Mouse (Mus musculus): ENCODE results near the gene Smg5. TPM values are rescaled to one million over a fixed set of nuclear protein-coding genes. Genes with fewer than 3 reads are reported as not detected.

The Smg5 gene
- polyA plus RNA-seq, 1 experiment from 2014 or later, result 94.8 TPM

- no peak overlapping the region for H3K27ac ChIP-seq
- peaks cover 37% of the 10 kb centered on the region for H3K36me3 ChIP-seq
- whole genome bisulfite sequencing, result 47% methylated on average over 12 of the region's 12 CpGs
- H3K27me3 ChIP-seq (ENCODE audit: low read depth, poor library complexity, severe bottlenecking), result no peaks in the 10 kb centered on the region
- DNase-seq (ENCODE audit: low spot score), result no peak
- no peaks in the 10 kb centered on the region for H3K9me3 ChIP-seq (replicated peaks)
- H3K4me3 ChIP-seq, result peak overlapping the region; percentile 1; the same call in 1 of the 2 replicates
- H3K4me1 ChIP-seq, result peaks cover 32% of the 10 kb centered on the region
Observed at GRCm38 (mm10) chr3:88334029-88334658, 1.9 kb upstream of the Smg5 start.

- 43% methylated on average over 3 of the region's 3 CpGs for WGBS
- Histone ChIP-seq H3K4me3 (peak overlapping the region; percentile 79), H3K4me1 (peaks cover 32% of the 10 kb centered on the region), H3K27me3 (ENCODE audit: low read depth, poor library complexity, severe bottlenecking) (no peaks in the 10 kb centered on the region), H3K36me3 (peaks cover 29% of the 10 kb centered on the region), H3K9me3 (replicated peaks) (no peaks in the 10 kb centered on the region), H3K27ac (peak overlapping the region; percentile 96)
- DNase-seq (ENCODE audit: low spot score), result no peak
Observed at GRCm38 (mm10) chr3:88334902-88335435, 1.1 kb upstream of the Smg5 start.

GRCm38 (mm10) chr3:88335436-88336053 lies 515 bp upstream of the Smg5 start:
- DNase-seq (ENCODE audit: low spot score), result peak; percentile 39
- H3K36me3 ChIP-seq, result peaks cover 30% of the 10 kb centered on the region
- H3K4me3 ChIP-seq, result peak overlapping the region; percentile 79
- H3K4me1 ChIP-seq, result peaks cover 32% of the 10 kb centered on the region
- no peaks in the 10 kb centered on the region for H3K27me3 ChIP-seq (ENCODE audit: low read depth, poor library complexity, severe bottlenecking)
- H3K27ac ChIP-seq, result peak overlapping the region; percentile 96
- H3K9me3 ChIP-seq (replicated peaks), result no peaks in the 10 kb centered on the region
- WGBS, result 1% methylated on average over 27 of the region's 27 CpGs

- H3K9me3 ChIP-seq (replicated peaks), result no peaks in the 10 kb centered on the region
- no peaks in the 10 kb centered on the region for H3K27me3 ChIP-seq (ENCODE audit: low read depth, poor library complexity, severe bottlenecking)
- H3K4me1 ChIP-seq, result peaks cover 32% of the 10 kb centered on the region
- DNase-seq (ENCODE audit: low spot score), result no peak
- WGBS, result 84% methylated on average over 11 of the region's 11 CpGs
- peak overlapping the region; percentile 79 for H3K4me3 ChIP-seq
- H3K27ac ChIP-seq, result 0 out of 2 replicates have a peak overlapping the region, but pooled peaks have one; percentile 30
- H3K36me3 ChIP-seq, result peaks cover 47% of the 10 kb centered on the region
Observed at GRCm38 (mm10) chr3:88337367-88338020, 1.4 kb downstream of the Smg5 start.

- H3K27me3 ChIP-seq (ENCODE audit: low read depth, poor library complexity, severe bottlenecking), result no peaks in the 10 kb centered on the region
- no peaks in the 10 kb centered on the region for H3K9me3 ChIP-seq (replicated peaks)
- H3K4me3 ChIP-seq, result no peak overlapping the region
- WGBS, result 96% methylated on average over 7 of the region's 7 CpGs
- H3K27ac ChIP-seq, result no peak overlapping the region
- H3K36me3 ChIP-seq, result peaks cover 48% of the 10 kb centered on the region
- peaks cover 32% of the 10 kb centered on the region for H3K4me1 ChIP-seq
- no peak for DNase-seq (ENCODE audit: low spot score)
Observed at GRCm38 (mm10) chr3:88338316-88338715, 2.3 kb downstream of the Smg5 start.

- Histone ChIP-seq H3K9me3 (replicated peaks) (no peaks in the 10 kb centered on the region), H3K36me3 (peaks cover 55% of the 10 kb centered on the region), H3K4me3 (no peak overlapping the region), H3K27ac (no peak overlapping the region), H3K4me1 (peaks cover 28% of the 10 kb centered on the region), H3K27me3 (ENCODE audit: low read depth, poor library complexity, severe bottlenecking) (no peaks in the 10 kb centered on the region)
- DNase-seq (ENCODE audit: low spot score), result no peak
- WGBS, result 83% methylated on average over 3 of the region's 3 CpGs
Observed at GRCm38 (mm10) chr3:88339006-88339405, 2.9 kb downstream of the Smg5 start.

GRCm38 (mm10) chr3:88350732-88351131 lies 14.7 kb downstream of the Smg5 start:
- Histone ChIP-seq H3K4me1 (no peaks in the 10 kb centered on the region), H3K27ac (no peak overlapping the region), H3K4me3 (no peak overlapping the region), H3K36me3 (peaks cover 100% of the 10 kb centered on the region), H3K27me3 (ENCODE audit: low read depth, poor library complexity, severe bottlenecking) (no peaks in the 10 kb centered on the region), H3K9me3 (replicated peaks) (no peaks in the 10 kb centered on the region)
- WGBS, result 88% methylated on average over 13 of the region's 13 CpGs
- DNase-seq (ENCODE audit: low spot score), result no peak

GRCm38 (mm10) chr3:88352907-88353306 lies 16.8 kb downstream of the Smg5 start:
- Histone ChIP-seq H3K27ac (no peak overlapping the region), H3K27me3 (ENCODE audit: low read depth, poor library complexity, severe bottlenecking) (no peaks in the 10 kb centered on the region), H3K9me3 (replicated peaks) (no peaks in the 10 kb centered on the region), H3K4me3 (no peak overlapping the region), H3K36me3 (peaks cover 100% of the 10 kb centered on the region), H3K4me1 (no peaks in the 10 kb centered on the region)
- WGBS, result 92% methylated on average over 9 of the region's 9 CpGs
- no peak for DNase-seq (ENCODE audit: low spot score)

GRCm38 (mm10) chr3:88354396-88355165 lies 18.5 kb downstream of the Smg5 start:
- Histone ChIP-seq H3K36me3 (peaks cover 100% of the 10 kb centered on the region), H3K9me3 (replicated peaks) (no peaks in the 10 kb centered on the region), H3K27ac (no peak overlapping the region), H3K4me3 (no peak overlapping the region), H3K27me3 (ENCODE audit: low read depth, poor library complexity, severe bottlenecking) (no peaks in the 10 kb centered on the region), H3K4me1 (no peaks in the 10 kb centered on the region)
- DNase-seq (ENCODE audit: low spot score), result no peak
- 95% methylated on average over 8 of the region's 8 CpGs for WGBS

- H3K9me3 ChIP-seq (replicated peaks), result no peaks in the 10 kb centered on the region
- no peak overlapping the region for H3K4me3 ChIP-seq
- no peak overlapping the region for H3K27ac ChIP-seq
- peaks cover 18% of the 10 kb centered on the region for H3K4me1 ChIP-seq
- H3K36me3 ChIP-seq, result peaks cover 88% of the 10 kb centered on the region
- DNase-seq (ENCODE audit: low spot score), result no peak
- 83% methylated on average over 5 of the region's 5 CpGs for WGBS
- H3K27me3 ChIP-seq (ENCODE audit: low read depth, poor library complexity, severe bottlenecking), result peaks cover 14% of the 10 kb centered on the region
Observed at GRCm38 (mm10) chr3:88359584-88359983, 23.5 kb downstream of the Smg5 start.

- 88% methylated on average over 3 of the region's 3 CpGs for WGBS
- Histone ChIP-seq H3K36me3 (peaks cover 84% of the 10 kb centered on the region), H3K27me3 (ENCODE audit: low read depth, poor library complexity, severe bottlenecking) (peaks cover 18% of the 10 kb centered on the region)
Observed at GRCm38 (mm10) chr3:88359989-88360388, 23.9 kb downstream of the Smg5 start.

GRCm38 (mm10) chr3:88361096-88361495 lies 25.0 kb downstream of the Smg5 start:
- Histone ChIP-seq H3K27ac (no peak overlapping the region), H3K4me3 (no peak overlapping the region), H3K9me3 (replicated peaks) (no peaks in the 10 kb centered on the region), H3K27me3 (ENCODE audit: low read depth, poor library complexity, severe bottlenecking) (peaks cover 29% of the 10 kb centered on the region), H3K4me1 (peaks cover 27% of the 10 kb centered on the region), H3K36me3 (peaks cover 73% of the 10 kb centered on the region)
- no peak for DNase-seq (ENCODE audit: low spot score)
- WGBS, result 83% methylated on average over 6 of the region's 6 CpGs

More at GRCm38 (mm10) chr3:88359989-88360388, 23.9 kb downstream of the Smg5 start:
- Histone ChIP-seq H3K4me3 (no peak overlapping the region), H3K4me1 (peaks cover 22% of the 10 kb centered on the region), H3K9me3 (replicated peaks) (no peaks in the 10 kb centered on the region), H3K27ac (no peak overlapping the region)
- DNase-seq (ENCODE audit: low spot score), result no peak
